Comparison of ENCODE assay signal across 11 mouse cellular contexts in genomic region chr12:102600345-102600744, GRCm38 (mm10). TPM values are rescaled to one million over a fixed set of nuclear protein-coding genes. Genes with fewer than 3 reads are reported as not detected.
A peak's percentile ranks its signal among the peaks of the same experiment; 100 is the strongest.
DNase-seq lines count a peak whose midpoint lies in the region; ATAC-seq lines count a peak whose summit lies in the region.
"Had no signal": no experiment of that assay in that cellular context is flagged by ENCODE, and none has a peak within 500 bp of the region (broad histone marks: within the 10 kb centered on the region; RNA-seq: fewer than 3 reads in every experiment).

No protein-coding gene starts in this region.

- no peak overlapping the region for H3K4me3 ChIP-seq in heart, embryonic 10.5 days
- H3K4me3 ChIP-seq in midbrain, embryonic 10.5 days = no peak overlapping the region
- no peak overlapping the region for H3K4me3 ChIP-seq in midbrain, embryonic 14.5 days (replicated peaks; ENCODE audit: low read depth, low read length)
- H3K4me3 ChIP-seq: forebrain, embryonic 15.5 days had no signal

- H3K27me3 ChIP-seq in heart, embryonic 10.5 days (ENCODE audit: insufficient read depth, poor library complexity, severe bottlenecking) = no peaks in the 10 kb centered on the region
- no peaks in the 10 kb centered on the region for H3K27me3 ChIP-seq in midbrain, embryonic 10.5 days (ENCODE audit: low read depth, poor library complexity, severe bottlenecking)
- H3K27me3 ChIP-seq in midbrain, embryonic 14.5 days (ENCODE audit: control insufficient read depth, insufficient read depth, low read length) = no peaks in the 10 kb centered on the region
- H3K27me3 ChIP-seq: forebrain, embryonic 15.5 days had no signal

- H3K9ac ChIP-seq in midbrain, embryonic 14.5 days (replicated peaks; ENCODE audit: low read length) = no peak overlapping the region
- H3K9ac ChIP-seq: forebrain, embryonic 15.5 days had no signal

- WGBS in heart, embryonic 10.5 days = 77% methylated on average over 6 of the region's 6 CpGs
- 88% methylated on average over 6 of the region's 6 CpGs for WGBS in midbrain, embryonic 10.5 days
- WGBS in midbrain, embryonic 14.5 days = 63% methylated on average over 6 of the region's 6 CpGs

- peaks cover 9% of the 10 kb centered on the region for H3K4me1 ChIP-seq in heart, embryonic 10.5 days
- peaks cover 32% of the 10 kb centered on the region for H3K4me1 ChIP-seq in midbrain, embryonic 10.5 days
- peaks cover 17% of the 10 kb centered on the region; the same call in 1 of the 2 replicates for H3K4me1 ChIP-seq in midbrain, embryonic 14.5 days (ENCODE audit: control insufficient read depth, insufficient read depth, low read length)

- intact Hi-C loops in heart, postnatal 10 days (cut with DNase I) = no loop called here

- no peaks in the 10 kb centered on the region for H3K36me3 ChIP-seq in heart, embryonic 10.5 days
- peaks cover 14% of the 10 kb centered on the region; the same call in 1 of the 2 replicates for H3K36me3 ChIP-seq in midbrain, embryonic 10.5 days
- H3K36me3 ChIP-seq in midbrain, embryonic 14.5 days (ENCODE audit: control insufficient read depth, insufficient read depth, low read length) = no peaks in the 10 kb centered on the region

- no peak overlapping the region for H3K27ac ChIP-seq in heart, embryonic 10.5 days
- H3K27ac ChIP-seq in midbrain, embryonic 10.5 days (replicated peaks) = peak overlapping the region; percentile 60; the same call in 1 of the 2 replicates
- H3K27ac ChIP-seq in midbrain, embryonic 14.5 days (replicated peaks; ENCODE audit: low read depth, low read length) = no peak overlapping the region
- H3K27ac ChIP-seq: forebrain, embryonic 15.5 days had no signal

- H3K9me3 ChIP-seq in heart, embryonic 10.5 days = peaks cover 4% of the 10 kb centered on the region; the same call in 1 of the 2 replicates
- peaks cover 9% of the 10 kb centered on the region; the same call in 1 of the 2 replicates for H3K9me3 ChIP-seq in midbrain, embryonic 10.5 days (replicated peaks)
- no peaks in the 10 kb centered on the region for H3K9me3 ChIP-seq in midbrain, embryonic 14.5 days (ENCODE audit: control insufficient read depth, low read length)
- H3K9me3 ChIP-seq: forebrain, embryonic 15.5 days had no signal

- no peak for ATAC-seq in midbrain, embryonic 14.5 days (ENCODE audit: low FRiP score, low TSS enrichment)
- ATAC-seq: forebrain, embryonic 15.5 days had no signal

- H3K4me2 ChIP-seq in midbrain, embryonic 14.5 days (ENCODE audit: low read length) = no peak overlapping the region
- H3K4me2 ChIP-seq: forebrain, embryonic 15.5 days had no signal

- peak; percentile 27 to 34 for DNase-seq in heart, postnatal 10 days
- no peak for DNase-seq in heart, embryonic 10.5 days (ENCODE audit: low spot score)
- no peak for DNase-seq in midbrain, embryonic 10.5 days (ENCODE audit: low spot score)
- no peak for DNase-seq in midbrain, embryonic 14.5 days
- peak; percentile 79 for DNase-seq in cerebellum, adult 9-11 months
- DNase-seq in thymus, postnatal 4 days = no peak
- DNase-seq in right cerebral cortex, postnatal 14 days = no peak
- DNase-seq: gastrocnemius, postnatal 14 days; lung, adult 18-20 months had no signal

RNA-seq across cellular contexts. Expression of gene Chga, which starts 45.6 kb away (rescaled TPM):
- total RNA-seq in heart, postnatal 10 days (2021) = not detected
- polyA plus RNA-seq in heart, embryonic 10.5 days (2016; fragmentation: Nextera tagmentation; extraction: Ambion mirVana) = 0.15 and 0.44 TPM in 2 replicates
- 14.5 and 23.7 TPM in 2 replicates for polyA plus RNA-seq in midbrain, embryonic 10.5 days (2016; fragmentation: Nextera tagmentation; extraction: Ambion mirVana)
- 92.7 and 116 TPM in 2 replicates for polyA plus RNA-seq in midbrain, embryonic 14.5 days (2014; fragmentation: Nextera tagmentation; extraction: Ambion mirVana)
- total RNA-seq: gastrocnemius, postnatal 14 days; megakaryocyte, adult 5-6 weeks had no signal

Comparison
In these comparisons a context has a peak if more than half of its experiments do, and no peak if none do; other contexts are left out.
1. DNase-seq: peak in heart, postnatal 10 days (2 of 2) and cerebellum, adult 9-11 months (single experiment); none in heart, embryonic 10.5 days (single experiment), midbrain, embryonic 10.5 days (single experiment), midbrain, embryonic 14.5 days (single experiment), thymus, postnatal 4 days (single experiment) and right cerebral cortex, postnatal 14 days (single experiment).
2. RNA of gene Chga, which starts 45.6 kb away (polyA plus RNA-seq): 92.7 to 116 TPM in midbrain, embryonic 14.5 days and 14.5 to 23.7 TPM in midbrain, embryonic 10.5 days; 0.15 to 0.44 TPM in heart, embryonic 10.5 days; every median in the first group is over 10 times any median in the second.